Mouse (Mus musculus): ENCODE data around the gene Kcnn1. TPM values are rescaled to one million over a fixed set of nuclear protein-coding genes. Genes with fewer than 3 reads are reported as not detected.
A peak's percentile ranks its signal among the peaks of the same experiment; 100 is the strongest.
"Not testable (repeated sequence)": the region's sequence is repeated elsewhere in the genome, so short reads cannot be mapped to it uniquely, and the experiment has no call there.

Kcnn1 gene
- total and polyA plus RNA-seq, 2 experiments = 6.2 to 8.4 TPM

DNA sequence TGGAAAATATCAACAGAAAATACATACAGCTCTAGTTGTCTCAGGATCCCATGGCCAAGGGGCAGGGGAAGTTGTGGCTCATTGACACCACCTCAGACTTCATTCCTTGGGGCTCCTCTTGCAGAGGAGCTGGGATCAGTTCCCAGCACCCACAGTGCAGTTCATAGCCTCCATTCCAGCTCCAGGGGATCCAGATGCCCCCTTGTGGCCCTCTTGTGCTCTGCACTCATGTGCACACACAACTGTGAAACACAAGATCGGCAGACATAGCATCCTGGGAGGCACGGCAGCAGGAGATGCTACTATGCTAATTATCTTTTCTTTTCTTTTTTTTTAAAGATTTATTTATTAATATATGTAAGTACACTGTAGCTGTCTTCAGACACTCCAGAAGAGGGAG lies 36.0 kb downstream of the Kcnn1 start:
- no peaks in the 10 kb centered on the region for H3K27me3 ChIP-seq (ENCODE audit: control insufficient read depth, insufficient read depth, low read length)
- no peak overlapping the region for H3K27ac ChIP-seq (replicated peaks; ENCODE audit: insufficient read depth, low read depth, low read length)
- no peaks in the 10 kb centered on the region for H3K36me3 ChIP-seq (ENCODE audit: control insufficient read depth, insufficient read depth, low read length)
- peaks cover 2% of the 10 kb centered on the region; the same call in 1 of the 2 replicates for H3K4me1 ChIP-seq (ENCODE audit: control insufficient read depth, insufficient read depth, low read length)
- no peak overlapping the region for H3K9ac ChIP-seq (ENCODE audit: low read depth, low read length)
- 98% methylated on average over 2 of the region's 2 CpGs for WGBS
- DNase-seq (ENCODE audit: extremely low read depth, low read depth, low spot score) = no peak
- no peaks in the 10 kb centered on the region for H3K79me2 ChIP-seq (ENCODE audit: control insufficient read depth, insufficient read depth, low read length)
- no peak overlapping the region for H3K4me3 ChIP-seq (ENCODE audit: insufficient read depth, low read depth, low read length)
- TF ChIP-seq CTCF (IDR thresholded peaks at IDR 0.05; ENCODE audit: low read depth, low read length) (peak; percentile 33), POLR2A (IDR thresholded peaks at IDR 0.05; ENCODE audit: extremely low read depth, insufficient read depth, low read length) (no peak)

DNA sequence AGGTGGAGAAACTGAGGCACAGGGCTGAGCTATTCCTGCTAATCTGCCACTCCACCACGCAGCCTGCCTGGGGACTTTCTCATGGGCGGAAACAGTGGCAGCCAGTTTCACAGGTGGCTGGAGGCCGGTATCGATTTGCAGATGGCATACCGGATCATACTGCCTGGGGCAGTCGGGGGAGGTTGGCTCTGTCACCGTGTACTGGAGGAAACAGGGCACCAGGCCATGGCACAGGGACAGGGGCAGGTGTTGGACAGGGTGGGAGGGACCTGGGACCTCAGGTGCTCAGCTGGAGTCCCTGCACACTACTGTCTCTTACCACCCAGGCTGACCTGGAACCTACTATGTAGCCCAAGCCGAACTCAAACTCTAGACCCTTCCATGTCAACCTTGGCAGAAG lies 37.2 kb downstream of the Kcnn1 start:
- 87% methylated on average over 8 of the region's 8 CpGs for WGBS
- Histone ChIP-seq H3K27me3 (ENCODE audit: control insufficient read depth, insufficient read depth, low read length) (no peaks in the 10 kb centered on the region), H3K4me3 (ENCODE audit: insufficient read depth, low read depth, low read length) (no peak overlapping the region), H3K27ac (replicated peaks; ENCODE audit: insufficient read depth, low read depth, low read length) (no peak overlapping the region), H3K4me1 (ENCODE audit: control insufficient read depth, insufficient read depth, low read length) (peaks cover 2% of the 10 kb centered on the region; the same call in 1 of the 2 replicates), H3K9ac (ENCODE audit: low read depth, low read length) (no peak overlapping the region), H3K36me3 (ENCODE audit: control insufficient read depth, insufficient read depth, low read length) (no peaks in the 10 kb centered on the region), H3K79me2 (ENCODE audit: control insufficient read depth, insufficient read depth, low read length) (no peaks in the 10 kb centered on the region)
- DNase-seq (ENCODE audit: extremely low read depth, low read depth, low spot score) = peak; percentile 75
- TF ChIP-seq POLR2A (IDR thresholded peaks at IDR 0.05; ENCODE audit: extremely low read depth, insufficient read depth, low read length) = no peak
- TF ChIP-seq CTCF (IDR thresholded peaks at IDR 0.05; ENCODE audit: low read depth, low read length) = no peak

DNA sequence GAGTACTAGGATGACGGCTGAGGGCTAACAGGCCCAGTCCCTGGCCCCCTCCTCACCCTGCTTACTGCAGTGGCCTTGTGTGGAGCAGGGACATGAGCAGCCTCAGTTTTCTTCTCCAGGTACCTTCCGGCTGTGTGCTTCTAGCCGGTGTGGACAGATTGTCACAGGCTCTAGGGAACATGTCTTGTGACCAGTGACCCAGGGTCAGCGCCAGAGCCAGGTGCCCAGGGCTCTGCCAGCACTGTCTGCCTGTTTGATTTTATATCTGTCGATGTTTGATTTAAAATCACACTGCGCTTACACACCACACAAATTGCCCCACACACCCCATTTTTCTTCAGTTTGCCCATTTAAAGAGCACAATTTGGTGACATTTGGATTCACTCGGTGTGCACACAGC lies 39.3 kb downstream of the Kcnn1 start:
- no peaks in the 10 kb centered on the region for H3K27me3 ChIP-seq (ENCODE audit: control insufficient read depth, insufficient read depth, low read length)
- WGBS = 62% methylated on average over 7 of the region's 7 CpGs
- H3K9ac ChIP-seq (ENCODE audit: low read depth, low read length) = peak overlapping the region; percentile 50; the same call in 1 of the 2 replicates
- H3K4me1 ChIP-seq (ENCODE audit: control insufficient read depth, insufficient read depth, low read length) = peaks cover 2% of the 10 kb centered on the region; the same call in 1 of the 2 replicates
- no peaks in the 10 kb centered on the region for H3K36me3 ChIP-seq (ENCODE audit: control insufficient read depth, insufficient read depth, low read length)
- TF ChIP-seq CTCF (IDR thresholded peaks at IDR 0.05; ENCODE audit: low read depth, low read length) (no peak), POLR2A (IDR thresholded peaks at IDR 0.05; ENCODE audit: extremely low read depth, insufficient read depth, low read length) (no peak)
- H3K79me2 ChIP-seq (ENCODE audit: control insufficient read depth, insufficient read depth, low read length) = no peaks in the 10 kb centered on the region
- DNase-seq (ENCODE audit: extremely low read depth, low read depth, low spot score) = peak; percentile 86
- peak overlapping the region; percentile 41 for H3K27ac ChIP-seq (replicated peaks; ENCODE audit: insufficient read depth, low read depth, low read length)
- H3K4me3 ChIP-seq (ENCODE audit: insufficient read depth, low read depth, low read length) = no peak overlapping the region

DNA sequence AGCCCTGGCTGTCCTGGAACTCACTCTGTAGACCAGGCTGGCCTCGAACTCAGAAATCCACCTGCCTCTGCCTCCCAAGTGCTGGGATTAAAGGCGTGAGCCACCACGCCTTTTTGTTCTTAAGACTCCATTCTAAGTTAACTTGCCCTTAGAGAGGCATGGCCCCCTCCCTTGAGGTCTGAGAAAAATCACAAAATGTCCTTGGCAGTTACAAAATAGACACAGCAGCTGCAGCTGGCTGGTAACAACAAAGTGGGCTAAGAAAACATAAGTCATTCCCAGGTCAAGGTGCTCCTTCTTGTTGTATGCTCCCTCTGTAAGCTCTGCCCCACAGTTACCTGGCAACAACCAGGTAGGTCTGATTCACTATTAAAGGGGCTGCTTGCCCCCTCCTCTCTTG lies 40.5 kb downstream of the Kcnn1 start:
- not testable (repeated sequence) for H3K79me2 ChIP-seq (ENCODE audit: control insufficient read depth, insufficient read depth, low read length); H3K4me1 ChIP-seq (ENCODE audit: control insufficient read depth, insufficient read depth, low read length); H3K27ac ChIP-seq (replicated peaks; ENCODE audit: insufficient read depth, low read depth, low read length); H3K9ac ChIP-seq (ENCODE audit: low read depth, low read length); DNase-seq (ENCODE audit: extremely low read depth, low read depth, low spot score); H3K36me3 ChIP-seq (ENCODE audit: control insufficient read depth, insufficient read depth, low read length); H3K27me3 ChIP-seq (ENCODE audit: control insufficient read depth, insufficient read depth, low read length); H3K4me3 ChIP-seq (ENCODE audit: insufficient read depth, low read depth, low read length)
- WGBS = 95% methylated on average over 3 of the region's 3 CpGs

DNA sequence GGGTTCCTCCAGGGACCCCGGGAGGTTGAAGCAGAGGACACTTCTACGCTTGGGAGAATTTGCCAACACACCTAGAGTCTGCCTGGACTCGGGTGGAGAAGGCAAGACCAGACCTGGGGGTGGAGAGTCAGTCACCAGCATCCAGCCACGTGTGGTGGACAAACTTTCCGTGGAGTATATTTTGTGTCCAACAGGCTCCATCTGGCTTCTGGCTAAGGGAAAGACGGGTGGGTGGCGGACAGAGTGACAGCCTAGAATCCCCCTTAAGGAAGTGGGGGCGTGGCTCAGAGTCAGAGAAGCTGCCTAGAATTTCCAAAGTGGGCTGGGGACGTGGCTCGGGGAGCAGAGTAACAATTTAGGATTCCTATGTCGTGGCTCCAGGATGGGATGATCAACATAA lies 41.1 kb downstream of the Kcnn1 start:
- WGBS = 52% methylated on average over 11 of the region's 11 CpGs
- no peaks in the 10 kb centered on the region for H3K79me2 ChIP-seq (ENCODE audit: control insufficient read depth, insufficient read depth, low read length)
- TF ChIP-seq CTCF (IDR thresholded peaks at IDR 0.05; ENCODE audit: low read depth, low read length) (no peak), POLR2A (IDR thresholded peaks at IDR 0.05; ENCODE audit: extremely low read depth, insufficient read depth, low read length) (no peak)
- no peak for DNase-seq (ENCODE audit: extremely low read depth, low read depth, low spot score)
- H3K27ac ChIP-seq (replicated peaks; ENCODE audit: insufficient read depth, low read depth, low read length) = no peak overlapping the region
- no peak overlapping the region for H3K9ac ChIP-seq (ENCODE audit: low read depth, low read length)
- H3K36me3 ChIP-seq (ENCODE audit: control insufficient read depth, insufficient read depth, low read length) = no peaks in the 10 kb centered on the region
- H3K27me3 ChIP-seq (ENCODE audit: control insufficient read depth, insufficient read depth, low read length) = no peaks in the 10 kb centered on the region
- peaks cover 3% of the 10 kb centered on the region; the same call in 1 of the 2 replicates for H3K4me1 ChIP-seq (ENCODE audit: control insufficient read depth, insufficient read depth, low read length)
- no peak overlapping the region for H3K4me3 ChIP-seq (ENCODE audit: insufficient read depth, low read depth, low read length)

DNA sequence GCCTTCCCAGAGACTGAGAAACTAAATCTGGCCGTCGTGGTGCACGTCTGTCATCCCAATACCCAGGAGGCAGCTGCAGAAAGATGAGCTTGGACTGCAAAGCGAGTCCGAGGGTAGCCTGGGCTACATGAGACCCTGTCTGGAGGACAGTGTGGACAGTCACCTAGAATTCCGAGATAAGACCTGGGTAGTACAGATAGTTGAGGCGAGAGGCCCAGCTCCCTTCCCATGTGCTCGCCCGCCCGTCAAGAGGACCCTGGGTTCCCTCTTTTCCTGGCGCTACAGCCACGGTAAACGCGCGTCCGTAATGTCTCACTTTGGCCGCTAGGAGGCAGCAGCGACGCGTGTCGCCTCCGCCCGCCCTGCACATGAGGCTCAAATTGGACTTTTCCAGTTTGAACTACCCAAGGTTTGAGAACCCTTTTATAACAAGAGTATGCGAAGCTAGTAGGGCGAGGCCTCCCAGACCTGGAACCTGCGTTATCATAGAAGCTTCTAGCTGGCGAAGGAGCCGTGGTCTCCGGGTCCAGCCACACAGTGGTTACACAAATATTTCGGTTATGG lies 41.6 kb downstream of the Kcnn1 start:
- no peaks in the 10 kb centered on the region for H3K79me2 ChIP-seq (ENCODE audit: control insufficient read depth, insufficient read depth, low read length)
- no peak overlapping the region for H3K9ac ChIP-seq (ENCODE audit: low read depth, low read length)
- H3K4me3 ChIP-seq (ENCODE audit: insufficient read depth, low read depth, low read length) = no peak overlapping the region
- WGBS = 17% methylated on average over 30 of the region's 30 CpGs
- H3K27me3 ChIP-seq (ENCODE audit: control insufficient read depth, insufficient read depth, low read length) = no peaks in the 10 kb centered on the region
- peaks cover 4% of the 10 kb centered on the region; the same call in 1 of the 2 replicates for H3K4me1 ChIP-seq (ENCODE audit: control insufficient read depth, insufficient read depth, low read length)
- H3K27ac ChIP-seq (replicated peaks; ENCODE audit: insufficient read depth, low read depth, low read length) = no peak overlapping the region
- no peak for DNase-seq (ENCODE audit: extremely low read depth, low read depth, low spot score)
- no peaks in the 10 kb centered on the region for H3K36me3 ChIP-seq (ENCODE audit: control insufficient read depth, insufficient read depth, low read length)
- TF ChIP-seq POLR2A (IDR thresholded peaks at IDR 0.05; ENCODE audit: extremely low read depth, insufficient read depth, low read length) (no peak), CTCF (IDR thresholded peaks at IDR 0.05; ENCODE audit: low read depth, low read length) (peak; percentile 97)
